Mouse (Mus musculus) layer of hippocampus, adult 9-11 months (tissue): ENCODE results near the gene Olfr545.
"Not testable (repeated sequence)": the region's sequence is repeated elsewhere in the genome, so short reads cannot be mapped to it uniquely, and the experiment has no call there.

Experiments
- DNase-seq: peaks from one replicate; pipeline ENCODE4 v3.0.0; 2022

Olfr545 gene

DNA sequence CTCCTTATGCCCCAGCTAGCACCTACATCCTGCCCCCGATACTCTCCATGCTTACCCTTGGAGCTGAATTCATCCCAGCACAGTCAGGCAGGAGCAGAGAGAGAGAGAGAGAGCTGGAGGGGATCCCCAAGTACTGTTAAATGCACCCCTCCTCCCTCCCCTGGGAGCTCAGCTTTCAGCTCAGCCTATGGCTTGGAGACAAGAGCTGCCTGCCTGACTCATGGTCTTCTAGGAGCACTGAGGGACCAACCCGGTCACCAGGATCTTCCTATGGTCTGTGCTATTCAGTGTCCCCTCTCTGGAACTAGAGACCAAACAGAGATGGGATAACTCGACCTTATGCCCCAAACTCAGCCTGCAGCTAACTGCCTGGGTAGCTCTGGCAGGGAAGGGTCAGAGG is at the start of gene Olfr545:
TSS of gene Olfr545 (minus strand) at position 101 of the 400 bp plus-strand sequence.
- no peak for DNase-seq

DNA sequence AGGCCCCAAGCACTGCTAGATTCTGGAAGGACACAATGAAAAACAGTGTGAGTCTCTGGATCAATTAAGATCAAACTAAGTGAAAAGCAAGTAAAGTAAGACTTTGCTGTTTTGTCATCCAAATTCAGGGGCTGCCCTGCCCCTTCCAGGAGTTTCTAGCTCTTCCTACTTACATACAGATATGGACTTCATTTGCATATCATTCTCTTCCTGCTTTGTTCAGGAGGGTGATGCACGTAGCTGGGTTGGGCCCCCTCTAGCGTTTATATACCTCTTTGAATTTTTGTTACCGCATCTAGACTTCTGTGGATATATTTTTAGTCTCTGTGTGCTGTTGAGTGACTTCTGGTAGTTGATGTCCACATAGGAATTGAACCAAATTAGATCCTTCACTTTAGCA is 41.9 kb upstream of the Olfr545 start:
- no peak for DNase-seq

DNA sequence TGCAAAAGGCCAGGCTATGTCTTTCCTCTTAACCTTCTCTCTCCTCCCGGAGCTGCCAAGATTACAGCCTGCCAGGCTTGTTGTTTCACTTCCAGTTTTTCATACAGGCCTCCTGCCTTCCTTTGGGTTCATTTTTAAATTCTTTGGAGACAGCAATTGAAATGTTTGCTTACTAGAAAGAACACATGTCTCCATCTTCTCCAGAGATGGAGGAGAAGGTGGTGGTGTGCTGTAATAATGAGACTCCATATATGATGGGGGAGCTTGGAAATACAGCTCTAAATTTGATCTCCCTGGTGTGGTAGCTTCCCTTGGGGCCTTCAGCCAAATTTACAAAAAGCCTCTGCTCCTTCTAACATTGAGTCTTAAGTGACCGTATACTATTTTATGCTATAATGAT is 41.2 kb upstream of the Olfr545 start, which contains the start of gene Olfr548-ps1:
TSS of gene Olfr548-ps1 (plus strand) at position 301 of the 400 bp plus-strand sequence.
- DNase-seq = no peak

DNA sequence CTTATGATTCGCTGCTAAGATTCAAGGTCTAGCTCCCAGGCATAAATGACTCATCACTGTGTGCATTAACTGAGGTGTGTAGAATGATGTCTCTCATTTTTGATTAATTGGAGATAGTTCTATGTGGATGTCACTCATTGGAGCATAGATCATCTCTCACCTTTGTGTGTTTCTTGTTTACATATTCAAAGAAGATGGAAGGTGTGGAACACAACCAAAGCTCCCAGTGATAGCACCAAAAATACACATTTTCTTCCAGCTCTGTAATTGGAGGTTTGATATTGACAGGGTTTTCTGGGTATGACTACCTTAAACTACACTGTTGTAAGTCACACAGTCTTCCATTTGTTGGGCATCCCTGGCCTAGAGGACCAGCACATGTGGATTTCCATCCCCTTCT is 35.1 kb upstream of the Olfr545 start, which contains the start of gene Olfr547:
TSS of gene Olfr547 (plus strand) at position 301 of the 400 bp plus-strand sequence.
- DNase-seq = no peak

DNA sequence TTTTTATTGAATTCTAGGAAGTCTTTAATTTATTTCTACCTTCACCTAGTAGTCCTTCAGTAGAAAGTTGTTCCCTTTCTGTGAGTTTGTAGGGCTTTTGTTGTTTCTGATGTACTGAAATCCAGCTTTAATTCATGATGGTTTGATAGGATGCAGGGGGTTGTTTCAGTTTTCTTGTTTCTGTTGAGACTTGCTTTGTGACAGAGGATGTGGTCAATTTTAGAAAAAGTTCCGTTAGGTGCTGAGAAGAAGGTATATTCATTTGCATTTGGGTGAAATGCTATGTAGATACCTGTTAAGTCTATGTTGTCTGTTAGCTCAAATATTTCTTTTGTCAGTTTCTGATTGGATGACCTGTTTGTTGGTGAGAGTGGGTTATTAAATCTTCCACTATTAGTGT is 29.7 kb upstream of the Olfr545 start:
- DNase-seq = no peak

DNA sequence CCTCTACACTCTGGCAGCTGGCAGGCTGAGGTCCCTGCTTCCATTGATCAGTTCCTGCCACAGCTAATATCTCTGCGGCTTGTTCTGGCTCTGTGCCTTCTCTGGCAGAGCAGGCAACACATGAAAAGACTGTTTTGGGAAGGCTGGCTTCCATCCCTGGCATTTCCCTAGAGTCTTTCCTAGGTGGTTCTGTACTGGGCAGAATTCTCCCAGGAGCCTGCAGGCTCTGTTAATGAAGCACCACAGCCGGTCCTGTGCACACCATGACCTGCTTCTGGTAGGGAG is 17.6 kb upstream of the Olfr545 start:
- no peak for DNase-seq

DNA sequence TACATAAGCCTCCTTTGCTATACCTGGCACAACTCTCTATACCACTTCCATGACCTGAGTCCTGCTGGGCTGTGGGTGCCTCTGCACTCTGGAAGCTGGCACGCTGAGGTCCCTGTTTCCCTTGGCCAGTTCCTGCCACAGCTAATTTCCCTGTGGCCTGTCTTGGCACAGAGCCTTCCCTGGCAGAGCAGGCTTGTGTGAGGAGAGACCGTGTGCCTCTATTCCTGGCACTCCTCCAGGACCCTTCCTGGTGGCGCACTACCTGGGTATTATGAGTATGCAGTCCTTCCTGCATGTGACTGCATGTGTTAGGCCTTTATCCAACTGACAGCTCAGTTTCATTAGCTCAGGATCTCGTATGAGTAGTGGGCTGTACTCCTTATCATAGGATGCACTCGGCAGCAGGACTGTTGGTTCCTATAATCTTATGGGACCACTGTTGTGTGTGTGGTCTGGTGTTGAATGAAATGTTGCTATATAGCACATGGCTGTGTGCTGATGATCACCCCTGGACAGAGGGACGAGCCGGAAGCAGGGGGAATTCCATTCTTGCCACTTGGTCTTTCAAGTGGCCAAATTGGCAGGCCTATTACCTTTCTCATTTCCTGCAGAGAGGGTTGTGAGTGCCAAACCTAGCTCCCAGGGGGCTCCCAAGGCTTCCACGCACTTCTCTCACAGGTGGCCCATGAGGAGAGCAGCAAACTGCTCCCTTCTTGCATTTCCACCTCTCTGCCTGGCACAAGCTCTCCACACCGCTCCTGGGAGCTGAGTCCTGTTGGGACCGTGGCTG is 17.1 kb upstream of the Olfr545 start:
- DNase-seq = no peak

DNA sequence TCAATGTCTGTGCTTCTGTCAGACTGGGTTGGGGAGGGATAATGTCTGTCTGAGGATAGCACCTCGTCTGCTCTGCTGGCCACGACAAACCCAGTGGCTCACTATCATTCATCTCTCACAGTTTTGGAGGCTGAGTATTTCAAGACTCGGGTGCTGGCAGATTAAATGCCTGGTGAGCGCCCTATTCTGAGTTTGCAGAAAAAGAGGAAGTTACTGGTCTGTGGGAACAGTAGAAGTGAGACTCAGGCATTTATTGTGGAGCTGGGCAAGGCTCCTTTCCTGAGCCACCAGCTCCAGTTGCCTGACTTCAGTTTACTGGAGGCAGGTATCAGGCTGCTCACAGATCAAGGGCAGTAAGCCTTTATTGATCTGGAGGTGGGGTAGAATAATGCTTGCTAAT is 14.8 kb upstream of the Olfr545 start:
- no peak for DNase-seq

DNA sequence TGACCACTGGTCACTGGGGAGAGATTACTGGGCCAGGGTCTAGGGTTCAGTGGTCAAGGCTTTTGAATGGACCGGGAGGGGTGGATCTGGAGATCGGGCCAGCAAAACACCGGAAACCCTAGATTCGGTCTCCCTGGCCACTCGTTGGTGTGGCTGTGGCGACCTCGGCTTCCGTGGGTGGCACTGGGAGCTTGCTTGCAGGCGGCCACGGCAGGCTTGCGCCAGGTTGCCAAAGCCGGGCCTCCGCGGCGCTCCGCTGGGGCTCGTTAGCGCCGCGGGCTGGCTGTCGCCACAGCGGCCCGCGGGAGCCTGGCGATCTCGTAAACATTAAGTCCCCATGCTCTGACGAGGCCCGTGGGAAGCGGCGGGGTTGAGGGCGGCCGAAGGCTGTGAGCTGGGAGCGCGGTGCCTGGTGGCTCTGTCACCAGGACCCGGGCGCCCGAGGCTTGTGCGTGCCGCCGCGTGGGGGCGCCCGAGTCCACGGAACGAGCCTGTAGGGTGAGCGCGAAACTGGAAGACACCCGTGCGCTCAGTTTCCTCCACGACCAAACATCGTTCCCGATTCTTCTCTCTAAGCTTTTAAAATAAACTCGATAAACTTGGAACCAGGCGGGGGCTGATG is 13.6 kb upstream of the Olfr545 start:
- peak; percentile 72 for DNase-seq

DNA sequence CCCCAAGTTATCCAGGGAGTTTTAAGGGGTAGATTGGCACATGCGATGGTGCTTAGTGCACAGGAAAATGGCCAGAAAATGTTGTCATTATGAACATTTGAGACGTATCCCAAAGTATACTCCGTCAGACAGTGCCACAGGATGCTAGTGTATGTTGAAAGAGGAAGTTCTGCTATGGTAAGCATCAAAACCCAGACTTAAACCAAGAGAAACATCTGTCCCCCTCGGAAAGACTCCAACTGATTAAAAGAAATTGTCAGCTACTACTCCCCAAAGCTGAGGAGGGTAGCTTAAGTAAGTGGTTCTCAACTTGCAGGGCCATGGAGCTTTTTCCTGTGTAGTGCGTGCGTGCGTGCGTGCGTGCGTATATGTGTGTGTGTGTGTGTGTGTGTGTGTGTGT is 12.6 kb upstream of the Olfr545 start:
- no peak for DNase-seq

DNA sequence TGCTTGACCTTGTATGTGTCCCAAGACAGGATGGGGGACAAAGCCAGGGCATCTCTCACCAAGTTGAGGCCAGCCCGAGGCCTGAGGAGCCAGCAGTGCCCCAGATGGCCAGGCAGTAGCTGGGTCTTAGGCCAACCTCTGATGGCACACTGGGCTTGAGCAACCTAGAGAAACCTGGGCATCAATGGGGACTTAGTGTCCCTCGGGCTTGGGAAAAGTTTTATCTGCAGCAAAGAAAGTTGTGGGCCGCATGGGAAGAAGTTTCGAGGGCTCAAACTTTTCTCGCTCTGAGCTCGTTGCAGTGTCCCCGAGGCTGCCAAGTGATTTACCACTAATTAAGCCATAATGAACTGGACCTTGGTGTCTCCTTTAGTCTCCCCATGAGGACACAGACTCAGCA is 10.4 kb upstream of the Olfr545 start:
- no peak for DNase-seq

DNA sequence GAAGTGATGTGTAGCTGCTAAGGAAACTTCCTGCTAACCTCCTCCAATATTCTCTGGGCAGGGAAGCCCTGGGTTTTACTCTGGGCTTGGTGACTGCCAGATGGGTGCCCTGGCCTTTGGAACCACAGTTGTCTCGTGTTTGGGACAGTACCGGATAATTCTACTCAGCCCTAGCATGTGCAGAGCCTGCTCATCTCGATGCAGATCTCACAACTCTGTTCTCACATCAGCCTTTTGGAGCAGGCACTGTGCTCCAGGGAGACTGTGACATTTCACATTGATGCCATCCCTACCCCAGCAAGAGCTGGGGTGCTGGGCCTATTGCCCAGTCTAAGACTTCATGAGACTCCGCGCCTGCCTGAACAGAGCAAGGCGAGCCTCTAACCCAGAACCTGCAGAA is 9.3 kb upstream of the Olfr545 start:
- no peak for DNase-seq

DNA sequence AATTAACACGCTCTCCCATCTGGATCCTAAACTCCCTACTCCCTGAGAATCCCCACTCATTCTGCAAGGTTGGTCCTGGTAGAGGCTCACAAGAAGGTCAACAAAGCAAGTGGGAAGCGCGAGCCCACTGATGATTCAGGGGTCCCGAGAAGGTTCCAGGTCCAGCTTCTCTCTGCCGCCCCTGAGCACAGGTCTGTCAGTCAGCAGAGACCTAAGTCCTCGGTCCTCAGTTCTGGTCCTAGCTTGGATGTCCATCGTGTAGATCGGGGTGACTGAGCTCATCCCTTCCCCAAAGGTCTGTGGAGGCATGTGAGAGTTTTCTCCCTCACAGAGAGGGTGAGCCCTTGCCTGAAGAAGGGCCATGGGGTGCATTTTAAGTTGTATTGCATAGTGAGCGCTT is 8.7 kb upstream of the Olfr545 start:
- DNase-seq = no peak

DNA sequence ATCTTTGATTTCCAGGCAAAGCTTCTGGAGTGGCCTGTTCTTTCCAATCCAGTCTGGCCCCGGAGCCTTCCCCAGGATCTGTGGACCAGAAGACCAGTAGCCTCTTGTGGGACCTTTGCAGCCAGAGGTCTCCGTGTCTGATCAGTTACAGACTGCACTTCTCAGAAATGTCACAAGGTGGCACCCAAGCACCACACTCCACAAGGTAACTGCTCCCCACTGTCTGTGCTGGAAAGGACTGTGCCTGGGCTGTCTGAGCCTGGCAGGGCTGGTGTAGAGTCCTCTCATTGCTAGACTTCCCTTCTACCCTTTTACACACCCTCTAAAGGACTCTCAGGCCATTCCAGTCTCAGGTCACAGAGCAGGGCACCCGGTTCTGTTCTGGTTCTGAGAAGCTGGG is 7.5 kb upstream of the Olfr545 start:
- DNase-seq = peak; percentile 52

DNA sequence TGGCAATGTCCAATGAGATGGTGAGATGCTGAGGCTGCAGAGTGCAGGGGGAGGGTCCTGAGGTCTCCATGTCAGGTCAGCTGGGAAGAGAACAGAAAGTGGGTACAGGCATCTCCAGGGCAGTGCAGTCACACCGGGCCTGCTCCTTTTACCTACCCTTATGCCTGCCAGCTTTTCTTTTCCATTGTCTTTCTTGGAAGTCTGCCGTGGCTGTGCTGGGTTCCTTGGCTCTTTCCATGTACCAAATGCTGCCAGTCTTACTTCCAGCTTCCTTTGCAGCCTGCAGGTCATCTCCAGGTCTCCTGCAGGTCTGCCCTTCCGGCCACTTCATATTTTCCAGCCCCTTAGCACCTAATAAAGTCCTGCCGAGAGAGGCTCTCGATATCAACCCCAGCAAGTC is 2.6 kb upstream of the Olfr545 start:
- DNase-seq = no peak

DNA sequence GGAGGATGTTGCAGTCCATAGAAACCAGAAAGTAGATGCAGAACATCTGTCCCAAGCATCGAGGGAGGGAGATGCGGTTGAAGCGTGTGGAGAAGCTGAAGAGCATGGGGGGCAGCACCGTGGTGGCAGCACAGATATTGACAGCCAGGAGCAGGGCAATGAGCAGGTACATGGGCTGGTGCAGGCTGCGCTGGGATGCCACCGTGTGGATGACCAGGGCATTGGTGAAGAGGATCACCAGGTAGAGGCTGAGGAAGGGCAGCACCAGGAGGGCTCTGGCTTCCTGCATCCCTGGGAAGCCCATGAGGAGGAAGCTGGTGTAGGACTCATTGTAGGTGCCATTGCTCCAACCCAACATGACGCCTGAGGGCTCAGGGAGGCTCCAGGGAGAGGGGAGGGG is 5.0 kb downstream of the Olfr545 start:
- not testable (repeated sequence) for DNase-seq

DNA sequence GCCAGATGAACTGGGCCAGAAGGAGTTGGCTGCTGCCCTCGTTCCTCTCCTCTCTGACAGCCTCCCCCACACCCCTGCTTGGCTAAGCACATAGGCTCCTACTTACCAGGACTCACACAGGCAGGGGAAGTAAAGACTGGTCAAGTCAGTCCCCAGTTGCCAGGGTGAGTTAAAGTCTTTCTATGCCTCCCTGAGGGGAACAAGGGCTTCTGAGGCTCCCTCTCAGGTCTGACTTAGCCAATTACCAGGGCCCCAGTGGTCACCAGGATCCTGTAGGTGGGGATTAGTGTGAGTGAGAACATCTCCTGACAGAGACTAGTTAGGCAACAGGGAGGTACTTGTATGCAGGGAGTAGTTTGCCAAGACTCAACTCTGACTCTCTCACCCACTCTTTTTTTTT is 11.2 kb downstream of the Olfr545 start, which contains the start of gene Olfr544:
TSS of gene Olfr544 (minus strand) at position 153 of the 400 bp plus-strand sequence.
- no peak for DNase-seq

DNA sequence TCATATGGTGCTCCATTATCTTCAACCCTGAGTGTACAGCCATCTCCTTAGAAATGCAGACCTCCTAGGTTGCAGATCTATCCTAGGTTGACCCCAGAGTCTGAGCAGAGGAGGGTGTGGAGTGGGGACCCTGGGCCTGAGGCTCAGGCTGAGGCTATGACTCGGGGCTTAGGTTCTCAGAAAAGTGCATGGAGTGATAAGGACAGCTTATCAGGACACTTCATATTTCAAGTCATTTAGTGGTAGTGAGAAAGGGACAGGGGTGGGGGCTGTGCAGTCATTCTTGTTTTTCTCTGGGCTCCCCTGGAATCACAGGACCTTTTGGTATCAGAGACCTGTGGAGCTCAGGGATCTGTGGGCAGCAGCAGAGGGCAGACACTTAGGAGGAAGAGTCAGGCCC is 13.3 kb downstream of the Olfr545 start:
- no peak for DNase-seq

DNA sequence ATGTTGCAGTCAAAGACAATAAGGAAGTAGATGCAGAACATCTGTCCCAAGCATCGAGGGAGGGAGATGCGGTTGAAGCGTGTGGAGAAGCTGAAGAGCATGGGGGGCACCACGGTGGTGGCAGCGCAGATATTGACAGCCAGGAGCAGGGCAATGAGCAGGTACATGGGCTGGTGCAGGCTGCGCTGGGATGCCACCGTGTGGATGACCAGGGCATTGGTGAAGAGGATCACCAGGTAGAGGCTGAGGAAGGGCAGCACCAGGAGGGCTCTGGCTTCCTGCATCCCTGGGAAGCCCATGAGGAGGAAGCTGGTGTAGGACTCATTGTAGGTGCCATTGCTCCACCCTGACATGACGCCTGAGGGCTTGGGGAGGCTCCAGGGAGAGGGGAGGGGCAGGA is 14.6 kb downstream of the Olfr545 start:
- not testable (repeated sequence) for DNase-seq

DNA sequence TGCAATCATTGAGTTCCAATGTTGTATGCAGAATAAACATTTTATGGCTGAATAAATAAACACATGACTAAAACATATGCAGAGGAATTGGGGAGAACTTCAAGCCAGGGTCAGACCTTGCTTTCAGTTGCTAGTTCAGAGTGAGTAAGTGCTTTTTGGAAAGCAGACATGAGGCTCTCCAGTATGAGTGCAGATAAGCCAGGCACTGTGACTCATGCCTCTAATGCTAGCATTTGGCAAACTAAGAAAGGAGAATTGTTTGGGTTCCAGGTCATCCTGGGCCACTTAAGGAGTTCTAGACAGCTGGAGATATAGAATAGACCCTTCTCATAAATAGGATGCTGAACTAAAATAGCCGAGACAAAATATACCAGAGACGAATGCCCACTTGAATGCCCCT is 15.7 kb downstream of the Olfr545 start:
- no peak for DNase-seq

DNA sequence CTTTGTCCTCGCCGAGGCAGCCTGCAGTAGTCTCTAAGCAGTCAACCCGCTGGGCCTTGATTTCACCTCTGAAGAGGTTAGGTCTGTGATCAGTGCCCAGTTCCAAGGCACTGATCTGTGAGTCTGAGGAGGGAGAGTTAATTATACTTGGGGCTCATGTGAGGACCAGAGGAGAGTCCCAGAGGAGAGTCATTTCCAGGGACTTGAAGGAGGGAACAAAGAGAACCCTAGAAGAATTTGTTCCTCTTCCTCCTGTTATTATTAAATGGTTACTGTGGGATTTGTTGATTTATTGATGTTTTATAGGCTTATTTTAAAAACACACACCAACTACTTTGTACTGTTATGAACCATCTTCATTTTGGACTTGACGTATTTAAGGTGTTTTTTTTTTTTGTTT is 17.8 kb downstream of the Olfr545 start, which contains the start of gene Olfr543:
TSS of gene Olfr543 (minus strand) at position 101 of the 400 bp plus-strand sequence.
- no peak for DNase-seq

DNA sequence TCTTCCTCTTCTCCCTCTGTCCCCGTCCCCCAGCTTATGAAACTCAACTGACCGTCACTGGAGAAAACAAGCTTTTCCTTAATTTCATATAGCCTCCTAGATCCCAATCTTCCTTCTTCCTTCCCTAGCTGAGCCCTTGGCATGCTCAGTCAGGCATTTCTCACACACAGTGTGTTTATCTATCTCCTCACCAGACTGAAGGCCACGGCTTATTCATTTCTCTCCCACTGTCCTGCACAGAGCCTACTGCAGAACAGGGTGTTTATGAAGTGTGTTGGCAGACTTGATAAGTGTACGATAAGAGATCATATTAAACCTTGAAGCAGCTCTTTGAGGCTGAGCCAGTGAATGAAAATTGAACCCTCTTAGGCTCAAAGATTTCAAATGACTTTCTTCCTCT is 18.6 kb downstream of the Olfr545 start:
- DNase-seq = no peak

DNA sequence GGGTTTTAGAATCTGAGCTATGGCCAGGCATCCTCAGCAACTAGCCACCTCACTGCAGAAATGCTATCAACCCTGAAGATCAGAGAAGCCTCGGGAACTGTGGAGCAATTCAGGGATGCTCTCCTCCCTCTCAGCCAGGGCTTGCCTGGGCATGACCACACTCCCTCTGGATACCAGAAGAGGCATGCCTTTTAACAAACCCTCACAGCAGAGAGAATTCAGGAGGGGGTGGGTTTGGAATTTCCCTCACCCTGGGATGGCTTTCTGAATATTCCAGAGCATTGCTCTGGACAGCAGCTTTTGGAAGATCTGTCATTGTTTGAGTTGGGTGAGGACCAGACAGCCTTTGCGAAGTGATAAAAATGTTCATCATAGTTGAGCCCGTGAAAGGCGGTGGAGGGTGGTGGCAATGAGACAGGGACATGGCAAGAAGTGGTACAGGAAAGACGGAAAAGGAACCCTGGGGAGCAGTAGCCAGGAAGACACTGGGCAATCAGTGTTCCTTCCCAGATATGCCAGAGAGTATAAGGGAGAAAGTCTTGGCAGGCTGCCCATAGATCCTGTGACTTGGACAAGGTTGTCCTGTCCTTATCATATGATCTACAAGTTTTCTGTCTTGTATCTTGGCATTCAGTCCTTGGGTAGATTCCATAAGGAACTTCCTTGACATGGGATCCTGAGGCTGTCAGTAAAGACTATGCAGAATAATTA is 19.9 kb downstream of the Olfr545 start:
- no peak for DNase-seq

DNA sequence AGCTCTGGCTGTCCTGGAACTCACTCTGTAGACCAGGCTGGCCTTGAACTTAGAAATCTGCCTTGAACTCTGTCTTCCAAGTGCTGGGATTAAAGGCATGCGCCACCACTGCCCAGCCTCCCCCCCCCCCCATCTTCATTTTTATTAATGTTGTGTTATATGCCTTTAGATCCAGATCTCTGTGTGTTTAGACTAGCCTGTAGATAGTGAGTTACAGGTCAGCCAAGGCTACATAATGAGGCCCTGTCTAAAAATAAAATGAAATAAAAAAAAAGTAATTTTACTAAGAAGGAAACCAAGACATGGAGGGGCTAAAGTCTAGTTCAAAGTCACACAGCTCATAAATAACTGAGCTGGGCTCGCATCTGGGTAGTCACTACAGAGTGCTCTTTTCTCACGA is 20.4 kb downstream of the Olfr545 start:
- DNase-seq = no peak
